Mouse (Mus musculus) kidney, adult 9 months (tissue): Measurements from ENCODE around the gene Swsap1.

Experiments
- DNase-seq: peaks from one replicate; pipeline ENCODE4 v3.0.0; 2022

Swsap1 gene

GRCm38 (mm10) chr9:21968883-21969282 lies 13.3 kb downstream of the Swsap1 start:
- DNase-seq = no peak

GRCm38 (mm10) chr9:21969304-21969703 lies 13.7 kb downstream of the Swsap1 start:
- DNase-seq = no peak

- DNase-seq = no peak
These were observed 21.1 kb downstream of the Swsap1 start for GRCm38 (mm10) chr9:21976626-21977175.

- no peak for DNase-seq
These were observed 21.8 kb downstream of the Swsap1 start for GRCm38 (mm10) chr9:21977331-21977730.

GRCm38 (mm10) chr9:21977972-21978371 lies 22.4 kb downstream of the Swsap1 start:
- peak; percentile 47 for DNase-seq

GRCm38 (mm10) chr9:21978398-21979128 lies 23.0 kb downstream of the Swsap1 start:
- DNase-seq = peak; percentile 50

GRCm38 (mm10) chr9:21983911-21984310 lies 28.4 kb downstream of the Swsap1 start:
- DNase-seq = no peak

GRCm38 (mm10) chr9:21987592-21988342 lies 32.2 kb downstream of the Swsap1 start:
- peak; percentile 32 for DNase-seq

- peak; percentile 85 for DNase-seq
These were observed 33.0 kb downstream of the Swsap1 start for GRCm38 (mm10) chr9:21988421-21989101.

- DNase-seq = peak; percentile 81
These were observed 33.9 kb downstream of the Swsap1 start, which contains the start of gene Rgl3 for GRCm38 (mm10) chr9:21989230-21990110. Rgl3 (minus strand) TSS chr9:21989446.

GRCm38 (mm10) chr9:21992227-21992626 lies 36.7 kb downstream of the Swsap1 start:
- peak; percentile 57 for DNase-seq

- no peak for DNase-seq
These were observed 40.8 kb downstream of the Swsap1 start for GRCm38 (mm10) chr9:21996178-21996867.

GRCm38 (mm10) chr9:22000296-22000695 lies 44.7 kb downstream of the Swsap1 start:
- DNase-seq = no peak

GRCm38 (mm10) chr9:22001633-22002032 lies 46.1 kb downstream of the Swsap1 start:
- no peak for DNase-seq

- peak; percentile 100 for DNase-seq
These were observed 46.9 kb downstream of the Swsap1 start, which contains the start of the genes Ccdc151 and Prkcsh for GRCm38 (mm10) chr9:22002194-22003162. Ccdc151 (minus strand) TSS chr9:22002634. Prkcsh (plus strand) TSS chr9:22002806.

GRCm38 (mm10) chr9:22003163-22003554 lies 47.6 kb downstream of the Swsap1 start:
- no peak for DNase-seq

GRCm38 (mm10) chr9:22004546-22004945 lies 49.0 kb downstream of the Swsap1 start:
- no peak for DNase-seq
